Mouse (Mus musculus): Measurements from ENCODE around the gene Gm428. TPM values are rescaled to one million over a fixed set of nuclear protein-coding genes. Genes with fewer than 3 reads are reported as not detected.
"Not testable (repeated sequence)": the region's sequence is repeated elsewhere in the genome, so short reads cannot be mapped to it uniquely, and the experiment has no call there.

The Gm428 gene
- polyA plus RNA-seq (2012; rRNA removed), result not detected in 2 replicates

DNA sequence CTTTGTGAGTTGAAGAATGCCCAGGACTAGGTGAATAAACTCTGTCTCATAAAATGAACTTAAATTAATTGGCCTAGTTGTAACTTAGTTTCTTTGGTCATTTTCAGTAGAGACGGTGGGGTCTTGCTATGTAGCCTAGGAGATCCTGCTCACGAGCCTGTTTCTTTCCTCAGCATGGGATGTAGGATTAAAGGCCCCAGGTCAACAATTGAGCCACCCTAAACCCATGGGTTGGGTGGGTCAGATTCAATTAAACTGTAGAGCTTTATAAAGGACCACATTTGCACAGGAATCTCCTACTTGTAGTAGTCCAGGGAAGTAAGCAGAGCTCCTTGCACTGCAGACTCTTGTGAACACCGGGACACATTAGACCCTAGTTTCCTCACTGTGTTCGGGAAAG is at the start of gene Gm428:
TSS of gene Gm428 (plus strand) at position 301 of the 400 bp plus-strand sequence.
- DNase-seq (ENCODE audit: low read depth), result not testable (repeated sequence)

GRCm38 (mm10) chr4:73637821-73638220 is 45.5 kb upstream of the Gm428 start, which contains the start of gene Gm11236:
Gene Gm11236, plus strand, starts transcription at chr4:73638121.
- DNase-seq (ENCODE audit: low read depth), result not testable (repeated sequence)

DNA sequence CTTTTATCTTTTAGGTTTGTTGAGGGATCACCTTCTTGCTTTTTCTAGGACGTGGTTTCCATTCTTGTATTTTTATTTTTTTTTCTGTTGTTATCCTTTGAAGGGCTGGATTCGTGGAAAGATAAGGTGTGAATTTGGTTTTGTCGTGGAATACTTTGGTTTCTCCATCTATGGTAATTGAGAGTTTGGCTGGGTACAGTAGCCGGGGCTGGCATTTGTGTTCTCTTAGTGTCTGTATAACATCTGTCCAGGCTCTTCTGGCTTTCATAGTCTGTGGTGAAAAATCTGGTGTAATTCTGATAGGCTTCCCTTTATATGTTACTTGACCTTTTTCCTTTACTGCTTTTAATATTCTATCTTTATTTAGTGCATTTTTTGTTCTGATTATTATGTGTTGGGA is 21.5 kb upstream of the Gm428 start:
- not testable (repeated sequence) for DNase-seq (ENCODE audit: low read depth)

DNA sequence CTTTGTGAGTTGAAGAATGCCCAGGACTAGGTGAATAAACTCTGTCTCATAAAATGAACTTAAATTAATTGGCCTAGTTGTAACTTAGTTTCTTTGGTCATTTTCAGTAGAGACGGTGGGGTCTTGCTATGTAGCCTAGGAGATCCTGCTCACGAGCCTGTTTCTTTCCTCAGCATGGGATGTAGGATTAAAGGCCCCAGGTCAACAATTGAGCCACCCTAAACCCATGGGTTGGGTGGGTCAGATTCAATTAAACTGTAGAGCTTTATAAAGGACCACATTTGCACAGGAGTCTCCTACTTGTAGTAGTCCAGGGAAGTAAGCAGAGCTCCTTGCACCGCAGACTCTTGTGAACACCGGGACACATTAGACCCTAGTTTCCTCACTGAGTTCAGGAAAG is 15.3 kb upstream of the Gm428 start, which contains the start of gene Gm11239:
TSS of gene Gm11239 (plus strand) at position 301 of the 400 bp plus-strand sequence.
- DNase-seq (ENCODE audit: low read depth), result not testable (repeated sequence)

DNA sequence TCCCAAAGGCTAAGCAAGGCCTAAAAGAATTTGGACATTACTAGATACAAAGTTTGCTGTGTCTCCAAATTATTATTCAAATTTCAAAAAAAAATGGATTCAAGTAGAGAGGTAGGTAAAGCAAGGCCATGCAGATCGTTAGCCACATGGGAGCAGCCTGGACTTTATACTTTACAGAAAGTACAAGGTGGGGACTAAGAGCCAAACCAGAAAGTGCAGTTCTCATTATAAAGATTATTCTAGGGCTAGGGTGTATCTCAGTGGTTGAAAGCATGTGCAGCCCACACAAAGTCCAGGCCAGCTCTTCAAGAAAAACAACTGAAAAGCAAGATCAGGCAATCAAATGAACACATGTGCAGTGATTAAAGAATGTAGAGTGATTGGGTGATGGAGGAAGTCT is 35.4 kb downstream of the Gm428 start:
- DNase-seq (ENCODE audit: low read depth), result no peak
- TF ChIP-seq CTCF (IDR thresholded peaks at IDR 0.05; ENCODE audit: borderline replicate concordance, extremely low read depth, insufficient read depth, insufficient read length) (no peak), POLR2A (IDR thresholded peaks at IDR 0.05; ENCODE audit: borderline replicate concordance, extremely low read depth, insufficient read depth, insufficient read length, poor library complexity, severe bottlenecking) (no peak)

GRCm38 (mm10) chr4:73719819-73720218 is 36.5 kb downstream of the Gm428 start:
- DNase-seq (ENCODE audit: low read depth), result no peak
- no peak for TF ChIP-seq CTCF (IDR thresholded peaks at IDR 0.05; ENCODE audit: borderline replicate concordance, extremely low read depth, insufficient read depth, insufficient read length)
- no peak for TF ChIP-seq POLR2A (IDR thresholded peaks at IDR 0.05; ENCODE audit: borderline replicate concordance, extremely low read depth, insufficient read depth, insufficient read length, poor library complexity, severe bottlenecking)

Other genes starting within 250 kb of the Gm428 start
- not detected in 2 replicates for gene Gm11238, start 75.6 kb upstream of the Gm428 start, polyA plus RNA-seq (2012; rRNA removed)
- not detected in 2 replicates for gene Gm11237, start 60.5 kb upstream of the Gm428 start, polyA plus RNA-seq (2012; rRNA removed)
- not detected in 2 replicates for gene Gm11236, start 45.4 kb upstream of the Gm428 start, polyA plus RNA-seq (2012; rRNA removed)
- not detected in 2 replicates for gene Gm11239, start 15.2 kb upstream of the Gm428 start, polyA plus RNA-seq (2012; rRNA removed)
- gene Rasef, start 107.5 kb downstream of the Gm428 start, polyA plus RNA-seq (2012; rRNA removed), result 0.15 and 0.23 TPM in 2 replicates
- not detected in 2 replicates for gene Gm11758, start 192.8 kb downstream of the Gm428 start, polyA plus RNA-seq (2012; rRNA removed)
- not detected in 2 replicates for gene Gm11757, start 207.6 kb downstream of the Gm428 start, polyA plus RNA-seq (2012; rRNA removed)
- gene Gm13871, start 222.4 kb downstream of the Gm428 start, polyA plus RNA-seq (2012; rRNA removed), result not detected in 2 replicates
- not detected in 2 replicates for gene Gm11756, start 237.2 kb downstream of the Gm428 start, polyA plus RNA-seq (2012; rRNA removed)